Mouse (Mus musculus) forebrain, embryonic 12.5 days (tissue): ENCODE measurements around the gene Krt84. TPM values are rescaled to one million over a fixed set of nuclear protein-coding genes. Genes with fewer than 3 reads are reported as not detected.
"Not testable (repeated sequence)": the region's sequence is repeated elsewhere in the genome, so short reads cannot be mapped to it uniquely, and the experiment has no call there.

Experiments
- ATAC-seq: fragments of 200-750 bp; cut with Nextera tagmentation; 2 replicates; pipeline ENCODE4 v1.8.0; 2017; ENCODE audit warnings: moderate TSS enrichment; ENCODE audit not compliant: low FRiP score
- H3K27ac ChIP-seq: fragments of 300-500 bp; sonication (generic); 2 replicates; pipeline ENCODE4 v1.5.1; 2016; ENCODE audit warnings: mild to moderate bottlenecking
- H3K27me3 ChIP-seq: fragments of 300-500 bp; sonication (generic); 2 replicates; pipeline ENCODE4 v1.6.1; 2016; ENCODE audit warnings: mild to moderate bottlenecking
- H3K36me3 ChIP-seq: fragments of 300-500 bp; sonication (generic); replicated peaks from 2 replicates; pipeline ENCODE4 v1.6.1; 2016; ENCODE audit warnings: mild to moderate bottlenecking
- H3K4me1 ChIP-seq: fragments of 300-500 bp; sonication (generic); 2 replicates; pipeline ENCODE4 v1.6.1; 2016
- H3K4me2 ChIP-seq: fragments of 300-500 bp; sonication (generic); 2 replicates; pipeline ENCODE4 v1.6.1; 2016; ENCODE audit warnings: mild to moderate bottlenecking, moderate library complexity
- H3K4me3 ChIP-seq: fragments of 300-500 bp; sonication (generic); replicated peaks from 2 replicates; pipeline ENCODE4 v1.5.1; 2016; ENCODE audit warnings: mild to moderate bottlenecking
- H3K9ac ChIP-seq: fragments of 300-500 bp; sonication (generic); 2 replicates; pipeline ENCODE4 v1.6.1; 2016; ENCODE audit warnings: mild to moderate bottlenecking
- H3K9me3 ChIP-seq: fragments of 300-500 bp; sonication (generic); 2 replicates; pipeline ENCODE4 v1.6.1; 2016
- WGBS: fragments of 180-500 bp; shearing (Covaris S2); methylation state at CpG from one replicate; pipeline ENCODE4 v1.1.7; 2016; 5-methylcytosine and 5-hydroxymethylcytosine counted together
- polyA plus RNA-seq: library from polyadenylated mRNA; unstranded; fragments of >200 nt; fragmentation: Nextera tagmentation; extraction: Ambion mirVana; gene quantifications from 2 replicates; pipeline ENCODE4 v1.2.1, GENCODE M21; 2016

Krt84 gene
- polyA plus RNA-seq, 1 experiment from 2014 or later = not detected

GRCm38 (mm10) chr15:101537864-101538579 lies 5.4 kb upstream of the Krt84 start:
- no peak overlapping the region for H3K9ac ChIP-seq
- H3K9me3 ChIP-seq = no peaks in the 10 kb centered on the region
- H3K27me3 ChIP-seq = no peaks in the 10 kb centered on the region; the same call in 1 of the 2 replicates
- H3K4me2 ChIP-seq = no peak overlapping the region
- H3K4me3 ChIP-seq = no peak overlapping the region
- ATAC-seq = no peak
- WGBS = 47% methylated on average over 7 of the region's 7 CpGs
- H3K36me3 ChIP-seq = no peaks in the 10 kb centered on the region
- H3K27ac ChIP-seq = no peak overlapping the region
- no peaks in the 10 kb centered on the region for H3K4me1 ChIP-seq

GRCm38 (mm10) chr15:101536054-101536850 lies 3.6 kb upstream of the Krt84 start:
- no peak overlapping the region for H3K27ac ChIP-seq
- H3K4me1 ChIP-seq = no peaks in the 10 kb centered on the region
- H3K9ac ChIP-seq = no peak overlapping the region
- H3K9me3 ChIP-seq = no peaks in the 10 kb centered on the region
- 67% methylated on average over 9 of the region's 9 CpGs for WGBS
- H3K4me2 ChIP-seq = no peak overlapping the region
- no peak for ATAC-seq
- no peak overlapping the region for H3K4me3 ChIP-seq
- H3K27me3 ChIP-seq = no peaks in the 10 kb centered on the region; the same call in 1 of the 2 replicates
- no peaks in the 10 kb centered on the region for H3K36me3 ChIP-seq

- no peak for ATAC-seq
- no peaks in the 10 kb centered on the region for H3K9me3 ChIP-seq
- H3K4me1 ChIP-seq = no peaks in the 10 kb centered on the region
- H3K9ac ChIP-seq = no peak overlapping the region
- 78% methylated on average over 4 of the region's 4 CpGs for WGBS
- no peak overlapping the region for H3K27ac ChIP-seq
- no peak overlapping the region for H3K4me3 ChIP-seq
- peaks cover 4% of the 10 kb centered on the region; the same call in 1 of the 2 replicates for H3K27me3 ChIP-seq
- no peak overlapping the region for H3K4me2 ChIP-seq
- H3K36me3 ChIP-seq = no peaks in the 10 kb centered on the region
These were observed 9.9 kb downstream of the Krt84 start for GRCm38 (mm10) chr15:101522556-101523232.

- no peak for ATAC-seq
- Histone ChIP-seq H3K4me2 (no peak overlapping the region), H3K4me3 (no peak overlapping the region), H3K9me3 (no peaks in the 10 kb centered on the region), H3K36me3 (no peaks in the 10 kb centered on the region), H3K27ac (no peak overlapping the region), H3K27me3 (peaks cover 4% of the 10 kb centered on the region; the same call in 1 of the 2 replicates), H3K9ac (no peak overlapping the region), H3K4me1 (no peaks in the 10 kb centered on the region)
- 12% methylated on average over 2 of the region's 2 CpGs for WGBS
These were observed 12.8 kb downstream of the Krt84 start for GRCm38 (mm10) chr15:101519792-101520191.

- H3K36me3 ChIP-seq, H3K27ac ChIP-seq, ATAC-seq, H3K4me3 ChIP-seq, H3K4me1 ChIP-seq, H3K27me3 ChIP-seq, H3K4me2 ChIP-seq, H3K9ac ChIP-seq, H3K9me3 ChIP-seq: not testable (repeated sequence)
- WGBS = 84% methylated on average over 2 of the region's 2 CpGs
These were observed 15.5 kb downstream of the Krt84 start, which contains the start of gene Gm49425 for GRCm38 (mm10) chr15:101517161-101517560. TSS of gene Gm49425 (minus strand) at chr15:101517261.

- no peak overlapping the region for H3K9ac ChIP-seq
- H3K27me3 ChIP-seq = no peaks in the 10 kb centered on the region
- H3K9me3 ChIP-seq = no peaks in the 10 kb centered on the region
- no peaks in the 10 kb centered on the region for H3K36me3 ChIP-seq
- no peak for ATAC-seq
- H3K4me2 ChIP-seq = no peak overlapping the region
- no peak overlapping the region for H3K27ac ChIP-seq
- H3K4me1 ChIP-seq = no peaks in the 10 kb centered on the region
- H3K4me3 ChIP-seq = no peak overlapping the region
- 89% methylated on average over 9 of the region's 9 CpGs for WGBS
These were observed 24.4 kb downstream of the Krt84 start for GRCm38 (mm10) chr15:101508247-101508646.

GRCm38 (mm10) chr15:101506896-101507758 lies 25.5 kb downstream of the Krt84 start:
- H3K9ac ChIP-seq = no peak overlapping the region
- H3K27ac ChIP-seq = no peak overlapping the region
- H3K4me3 ChIP-seq = no peak overlapping the region
- no peak overlapping the region for H3K4me2 ChIP-seq
- 73% methylated on average over 14 of the region's 14 CpGs for WGBS
- no peak for ATAC-seq
- H3K4me1 ChIP-seq = no peaks in the 10 kb centered on the region
- H3K27me3 ChIP-seq = no peaks in the 10 kb centered on the region
- H3K9me3 ChIP-seq = no peaks in the 10 kb centered on the region
- H3K36me3 ChIP-seq = no peaks in the 10 kb centered on the region

- 50% methylated on average over 2 of the region's 2 CpGs for WGBS
- ATAC-seq = no peak
These were observed 35.4 kb downstream of the Krt84 start for GRCm38 (mm10) chr15:101497181-101497580.

GRCm38 (mm10) chr15:101495266-101495665 lies 37.4 kb downstream of the Krt84 start:
- no peaks in the 10 kb centered on the region for H3K4me1 ChIP-seq
- no peak overlapping the region for H3K4me3 ChIP-seq
- H3K9me3 ChIP-seq = no peaks in the 10 kb centered on the region
- H3K4me2 ChIP-seq = no peak overlapping the region
- H3K36me3 ChIP-seq = no peaks in the 10 kb centered on the region
- no peak overlapping the region for H3K27ac ChIP-seq
- no peaks in the 10 kb centered on the region for H3K27me3 ChIP-seq
- H3K9ac ChIP-seq = no peak overlapping the region
- 86% methylated on average over 8 of the region's 8 CpGs for WGBS
- ATAC-seq = no peak

More at GRCm38 (mm10) chr15:101497181-101497580, 35.4 kb downstream of the Krt84 start:
- no peak overlapping the region for H3K4me2 ChIP-seq
- no peak overlapping the region for H3K4me3 ChIP-seq
- no peaks in the 10 kb centered on the region for H3K4me1 ChIP-seq
- H3K9ac ChIP-seq = no peak overlapping the region
- no peaks in the 10 kb centered on the region for H3K27me3 ChIP-seq
- no peak overlapping the region for H3K27ac ChIP-seq
- no peaks in the 10 kb centered on the region for H3K36me3 ChIP-seq
- no peaks in the 10 kb centered on the region for H3K9me3 ChIP-seq

GRCm38 (mm10) chr15:101494203-101494602 lies 38.4 kb downstream of the Krt84 start:
- 40% methylated on average over 1 of the region's 1 CpGs for WGBS
- Histone ChIP-seq H3K27me3 (no peaks in the 10 kb centered on the region), H3K4me3 (no peak overlapping the region), H3K9ac (no peak overlapping the region), H3K9me3 (no peaks in the 10 kb centered on the region), H3K27ac (no peak overlapping the region), H3K36me3 (no peaks in the 10 kb centered on the region), H3K4me1 (no peaks in the 10 kb centered on the region), H3K4me2 (no peak overlapping the region)
- no peak for ATAC-seq

GRCm38 (mm10) chr15:101493713-101494112 lies 38.9 kb downstream of the Krt84 start:
- Histone ChIP-seq H3K4me2 (no peak overlapping the region), H3K36me3 (no peaks in the 10 kb centered on the region), H3K27me3 (no peaks in the 10 kb centered on the region), H3K27ac (no peak overlapping the region), H3K9ac (no peak overlapping the region), H3K9me3 (no peaks in the 10 kb centered on the region), H3K4me1 (no peaks in the 10 kb centered on the region), H3K4me3 (no peak overlapping the region)
- ATAC-seq = no peak
- 88% methylated on average over 6 of the region's 6 CpGs for WGBS
